Mouse (Mus musculus): Measurements from ENCODE around the gene Top3a. TPM values are rescaled to one million over a fixed set of nuclear protein-coding genes. Genes with fewer than 3 reads are reported as not detected.

The Top3a gene
- polyA plus RNA-seq, 1 experiment from 2014 or later: 15.7 TPM

DNA sequence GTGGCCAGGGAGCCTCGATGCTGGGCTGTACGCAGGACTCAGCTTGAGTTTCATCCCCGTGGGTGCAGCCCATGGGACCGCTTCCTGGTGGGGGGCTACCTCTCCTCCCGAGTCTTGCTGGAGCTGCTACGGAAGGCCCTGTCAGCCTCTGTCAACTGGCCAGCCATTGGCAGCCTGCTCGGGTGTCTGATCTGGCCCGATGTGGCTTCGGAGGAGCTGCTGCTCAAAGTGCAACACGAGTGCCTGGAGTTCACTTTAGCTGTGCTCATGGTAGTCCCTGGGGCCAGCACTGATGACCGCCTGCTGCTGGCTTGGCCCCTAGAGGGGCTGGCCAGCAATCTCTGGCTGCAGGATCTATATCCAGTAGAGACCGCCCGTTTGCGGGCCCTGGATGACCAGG, 45.9 kb downstream of the Top3a start:
- Histone ChIP-seq H3K4me1 (peaks cover 24% of the 10 kb centered on the region), H3K4me2 (replicated peaks) (no peak overlapping the region), H3K36me3 (peaks cover 29% of the 10 kb centered on the region), H3K9ac (no peak overlapping the region), H3K9me3 (replicated peaks) (no peaks in the 10 kb centered on the region), H3K27me3 (no peaks in the 10 kb centered on the region), H3K27ac (replicated peaks) (no peak overlapping the region), H3K4me3 (replicated peaks) (no peak overlapping the region)
- ATAC-seq (ENCODE audit: insufficient number of reproducible peaks, low FRiP score, low TSS enrichment, low read depth): no peak
- WGBS: 85% methylated on average over 14 of the region's 14 CpGs

DNA sequence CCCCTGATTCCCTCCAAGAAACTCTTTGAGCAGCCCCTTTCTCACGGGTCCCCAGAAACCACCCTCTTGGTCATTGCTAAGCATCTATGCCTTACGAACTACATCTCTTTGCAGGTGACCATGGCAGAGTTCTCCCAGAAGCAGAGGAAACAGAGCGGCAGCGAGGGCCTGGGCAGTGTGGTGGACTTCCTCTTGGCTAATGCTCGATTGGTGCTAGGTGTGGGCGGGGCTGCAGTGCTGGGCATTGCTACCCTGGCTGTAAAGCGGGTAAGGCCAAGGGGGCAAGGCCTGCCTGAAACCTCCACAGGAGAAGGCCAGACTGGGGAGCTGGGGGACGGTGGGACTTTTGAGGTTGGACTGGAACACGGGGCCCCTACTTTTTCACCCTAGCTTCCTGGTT, 47.0 kb downstream of the Top3a start:
- peaks cover 30% of the 10 kb centered on the region for H3K4me1 ChIP-seq
- no peak for ATAC-seq (ENCODE audit: insufficient number of reproducible peaks, low FRiP score, low TSS enrichment, low read depth)
- no peak overlapping the region for H3K4me3 ChIP-seq (replicated peaks)
- no peak overlapping the region for H3K9ac ChIP-seq
- H3K4me2 ChIP-seq (replicated peaks): no peak overlapping the region
- WGBS: 84% methylated on average over 9 of the region's 9 CpGs
- H3K27me3 ChIP-seq: no peaks in the 10 kb centered on the region
- no peak overlapping the region for H3K27ac ChIP-seq (replicated peaks)
- peaks cover 24% of the 10 kb centered on the region for H3K36me3 ChIP-seq
- H3K9me3 ChIP-seq (replicated peaks): no peaks in the 10 kb centered on the region

DNA sequence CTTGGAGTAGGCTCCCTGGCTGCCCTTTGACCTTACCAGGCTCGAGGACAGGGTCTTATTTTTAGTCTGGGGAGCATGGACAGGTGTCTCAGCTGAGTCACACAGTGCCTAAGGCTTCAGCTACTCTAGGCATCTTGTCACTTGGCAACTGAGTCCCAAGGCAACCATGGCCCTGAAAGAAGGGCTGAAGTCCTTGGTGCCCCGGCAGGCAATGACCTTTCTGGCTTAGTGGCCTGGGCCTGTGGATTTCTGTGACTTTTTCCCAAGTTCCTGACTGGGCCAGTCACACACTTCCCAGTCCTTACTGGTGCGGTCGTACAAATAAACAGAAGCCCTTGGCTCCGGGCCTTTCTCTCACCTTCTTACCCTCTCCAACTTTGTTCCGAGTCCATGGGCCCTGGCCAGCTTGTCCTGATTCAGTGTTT, 47.9 kb downstream of the Top3a start:
- no peak overlapping the region for H3K9ac ChIP-seq
- H3K27ac ChIP-seq (replicated peaks): no peak overlapping the region
- H3K9me3 ChIP-seq (replicated peaks): no peaks in the 10 kb centered on the region
- no peaks in the 10 kb centered on the region for H3K27me3 ChIP-seq
- H3K36me3 ChIP-seq: peaks cover 33% of the 10 kb centered on the region
- WGBS: 74% methylated on average over 6 of the region's 6 CpGs
- no peak for ATAC-seq (ENCODE audit: insufficient number of reproducible peaks, low FRiP score, low TSS enrichment, low read depth)
- H3K4me1 ChIP-seq: peaks cover 30% of the 10 kb centered on the region
- H3K4me2 ChIP-seq (replicated peaks): peak overlapping the region; percentile 77
- H3K4me3 ChIP-seq (replicated peaks): peak overlapping the region; percentile 94

DNA sequence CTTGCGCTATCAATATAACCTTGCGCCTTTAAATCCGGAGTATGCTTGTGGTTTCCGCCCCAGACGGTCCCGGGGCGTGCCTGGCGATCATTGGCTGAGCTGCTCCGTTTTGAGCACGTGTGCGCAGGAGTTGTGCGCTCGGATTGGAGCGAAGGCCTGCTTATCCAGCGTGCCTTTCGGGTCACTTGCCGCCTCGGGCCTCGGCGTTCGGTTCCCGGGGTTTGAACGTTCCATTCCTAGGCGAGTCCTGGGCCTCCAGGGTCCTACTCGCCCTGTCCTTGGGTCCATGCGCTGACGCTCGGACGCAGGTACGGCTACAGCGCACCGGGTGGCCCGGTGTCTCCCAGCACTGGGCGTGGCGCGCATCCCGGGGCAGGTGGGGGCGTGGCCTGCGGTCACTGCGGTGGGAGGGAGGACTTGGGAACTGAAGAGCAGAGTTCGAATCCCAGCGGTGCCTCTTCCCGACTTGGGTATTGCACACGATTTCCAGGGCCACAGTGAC, 48.9 kb downstream of the Top3a start, which contains the start of gene Mief2:
TSS of gene Mief2 (plus strand) at position 139 of the 502 bp plus-strand sequence.
- Histone ChIP-seq H3K36me3 (peaks cover 38% of the 10 kb centered on the region), H3K9ac (peak within 1 kb of the TSS; percentile 79), H3K4me3 (replicated peaks) (peak within 1 kb of the TSS; percentile 94), H3K9me3 (replicated peaks) (no peaks in the 10 kb centered on the region), H3K27ac (replicated peaks) (peak within 1 kb of the TSS; percentile 94), H3K4me1 (peaks cover 30% of the 10 kb centered on the region), H3K4me2 (replicated peaks) (peak within 1 kb of the TSS; percentile 77), H3K27me3 (no peaks in the 10 kb centered on the region)
- peak; percentile 90 for ATAC-seq (ENCODE audit: insufficient number of reproducible peaks, low FRiP score, low TSS enrichment, low read depth)
- WGBS: 3% methylated on average over 44 of the region's 44 CpGs

DNA sequence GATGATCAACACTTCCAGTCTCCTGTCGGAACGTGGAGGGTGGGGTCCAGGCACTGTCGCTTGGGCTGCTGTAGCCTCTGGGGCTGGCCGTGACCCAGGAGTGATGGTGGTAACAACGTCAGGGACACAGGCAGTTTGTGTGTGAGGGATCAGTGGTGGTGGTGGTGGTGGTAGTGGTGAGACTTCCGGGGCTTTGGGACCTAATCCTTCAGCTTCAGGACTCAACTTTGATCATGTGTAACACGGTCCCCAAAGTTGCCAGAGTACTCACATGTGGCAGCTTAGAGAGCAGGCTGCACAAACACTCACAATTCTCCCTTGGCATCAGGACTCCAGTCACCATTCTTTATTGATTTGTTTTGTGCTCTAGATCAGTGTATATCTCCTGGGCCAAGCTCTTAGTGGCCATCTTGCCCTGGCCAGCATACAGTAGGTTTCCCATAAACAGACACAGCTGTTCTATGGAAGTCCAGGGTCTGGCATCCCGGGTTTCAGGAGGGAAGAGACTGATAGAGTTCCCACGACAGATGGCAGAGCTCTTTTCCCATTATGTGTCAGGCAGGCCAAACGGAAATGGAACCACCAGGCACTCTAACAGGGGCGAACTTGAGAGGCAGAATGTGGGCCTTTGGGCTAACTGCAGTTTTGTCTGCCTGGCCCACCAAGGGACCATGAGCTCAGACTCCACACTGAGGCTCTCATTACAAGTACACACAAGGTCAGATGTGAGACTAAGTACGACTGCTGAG, 49.6 kb downstream of the Top3a start:
- H3K9me3 ChIP-seq (replicated peaks): no peaks in the 10 kb centered on the region
- H3K9ac ChIP-seq: peak overlapping the region; percentile 79
- H3K36me3 ChIP-seq: peaks cover 42% of the 10 kb centered on the region
- H3K4me2 ChIP-seq (replicated peaks): peak overlapping the region; percentile 77
- peak overlapping the region; percentile 94 for H3K27ac ChIP-seq (replicated peaks)
- no peaks in the 10 kb centered on the region for H3K27me3 ChIP-seq
- H3K4me3 ChIP-seq (replicated peaks): peak overlapping the region; percentile 94
- peaks cover 30% of the 10 kb centered on the region for H3K4me1 ChIP-seq
- peak; percentile 1 for ATAC-seq (ENCODE audit: insufficient number of reproducible peaks, low FRiP score, low TSS enrichment, low read depth)
- 2% methylated on average over 12 of the region's 12 CpGs for WGBS

DNA sequence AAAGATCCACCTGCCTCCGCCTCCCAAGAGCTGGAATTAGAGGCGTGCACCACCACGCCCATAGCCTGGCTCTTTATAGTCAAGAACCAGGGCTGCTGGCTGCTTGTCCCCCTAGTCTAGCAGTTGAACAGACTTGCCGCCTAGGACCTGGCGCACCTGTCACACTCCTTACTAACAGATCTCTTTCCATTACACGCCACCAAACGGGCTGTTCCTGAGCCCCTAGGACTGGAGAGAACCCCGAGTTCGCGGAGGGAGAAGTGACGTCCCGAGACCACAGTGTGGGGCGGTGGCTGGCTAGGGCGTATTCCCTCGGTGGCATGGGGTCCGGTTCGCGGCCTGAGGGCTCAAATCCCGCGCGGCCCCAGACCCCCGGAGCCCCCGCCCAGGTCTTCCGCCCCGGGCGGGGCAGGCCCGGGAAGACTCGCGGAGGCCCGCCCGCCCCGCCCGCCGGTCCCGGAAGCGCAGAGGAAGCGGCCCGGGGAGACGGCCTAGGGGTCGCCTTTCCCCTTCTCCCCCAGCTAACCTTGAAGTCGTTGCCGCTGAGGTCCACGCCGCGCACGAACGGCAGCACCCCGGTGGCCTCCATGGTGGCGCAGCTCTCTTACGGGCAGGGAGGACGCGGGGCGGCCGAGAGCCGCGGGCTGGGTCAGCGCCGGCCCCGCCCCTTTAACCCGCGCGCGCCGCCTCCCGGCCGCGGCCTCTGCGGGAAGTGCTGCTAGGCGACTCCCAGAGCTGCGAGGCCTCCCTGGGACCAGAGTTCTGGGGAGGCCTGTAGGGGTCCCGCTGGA, 50.4 kb downstream of the Top3a start, which contains the start of gene Flii:
TSS of gene Flii (minus strand) at position 663 of the 791 bp plus-strand sequence.
- WGBS: under 1% methylated on average over 69 of the region's 71 CpGs
- no peaks in the 10 kb centered on the region for H3K27me3 ChIP-seq

DNA sequence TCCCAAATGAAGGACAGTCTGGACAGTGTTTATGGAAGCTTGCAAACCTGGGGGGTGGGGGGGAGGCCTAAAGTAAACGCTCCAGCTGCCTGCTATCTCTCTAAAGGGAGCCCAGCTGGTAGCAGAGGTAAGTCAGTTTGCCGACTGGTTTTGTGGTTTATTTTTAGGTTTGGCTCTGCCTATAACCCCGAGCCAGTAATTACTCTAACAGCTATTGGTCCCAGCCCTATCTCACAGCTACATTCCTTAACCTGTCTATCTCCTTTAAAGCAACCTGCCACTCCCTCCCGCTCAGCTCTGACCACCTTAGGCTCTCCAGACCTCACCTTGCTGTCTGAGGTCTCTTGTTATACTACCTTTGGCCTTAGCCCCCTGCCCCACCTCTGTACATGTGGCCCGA, 57.9 kb downstream of the Top3a start:
- H3K4me1 ChIP-seq: no peaks in the 10 kb centered on the region
- WGBS: 77% methylated on average over 5 of the region's 5 CpGs

More for the DNA sequence above, 50.4 kb downstream of the Top3a start, which contains the start of gene Flii:
- Histone ChIP-seq H3K4me1 (peaks cover 30% of the 10 kb centered on the region), H3K9me3 (replicated peaks) (no peaks in the 10 kb centered on the region), H3K4me3 (replicated peaks) (peak within 1 kb of the TSS; percentile 94), H3K9ac (peak within 1 kb of the TSS; percentile 79), H3K27ac (replicated peaks) (peak within 1 kb of the TSS; percentile 94), H3K4me2 (replicated peaks) (peak within 1 kb of the TSS; percentile 77), H3K36me3 (peaks cover 48% of the 10 kb centered on the region)
- ATAC-seq (ENCODE audit: insufficient number of reproducible peaks, low FRiP score, low TSS enrichment, low read depth): peak; percentile 75

DNA sequence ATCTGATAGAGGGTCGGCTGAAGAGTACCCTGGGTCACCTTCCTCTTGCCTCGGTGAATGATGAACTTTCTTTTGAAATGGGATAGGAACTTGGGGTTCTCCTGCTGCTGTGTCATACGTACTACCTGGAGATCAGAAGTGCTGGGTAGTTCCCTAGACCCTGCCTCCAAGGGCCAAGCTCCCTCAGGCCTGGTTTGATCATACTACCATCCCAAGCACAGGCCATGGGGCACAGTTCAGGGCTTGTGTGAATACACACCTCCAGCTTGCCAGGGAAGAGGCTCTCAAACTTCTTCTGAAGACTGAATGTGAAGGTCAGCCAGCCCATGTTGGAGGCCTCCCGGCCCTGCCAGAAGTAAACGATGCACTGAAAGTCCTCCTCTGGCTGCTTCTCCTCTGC, 61.3 kb downstream of the Top3a start:
- Histone ChIP-seq H3K9me3 (replicated peaks) (no peaks in the 10 kb centered on the region), H3K27me3 (no peaks in the 10 kb centered on the region), H3K4me3 (replicated peaks) (no peak overlapping the region), H3K9ac (no peak overlapping the region), H3K27ac (replicated peaks) (no peak overlapping the region), H3K4me1 (no peaks in the 10 kb centered on the region), H3K4me2 (replicated peaks) (no peak overlapping the region), H3K36me3 (peaks cover 99% of the 10 kb centered on the region)
- ATAC-seq (ENCODE audit: insufficient number of reproducible peaks, low FRiP score, low TSS enrichment, low read depth): no peak
- WGBS: 90% methylated on average over 5 of the region's 5 CpGs

More for the DNA sequence above, 57.9 kb downstream of the Top3a start:
- H3K27ac ChIP-seq (replicated peaks): no peak overlapping the region
- H3K36me3 ChIP-seq: peaks cover 99% of the 10 kb centered on the region
- H3K4me3 ChIP-seq (replicated peaks): no peak overlapping the region
- H3K9me3 ChIP-seq (replicated peaks): no peaks in the 10 kb centered on the region
- no peak for ATAC-seq (ENCODE audit: insufficient number of reproducible peaks, low FRiP score, low TSS enrichment, low read depth)
- H3K27me3 ChIP-seq: no peaks in the 10 kb centered on the region
- H3K4me2 ChIP-seq (replicated peaks): no peak overlapping the region
- H3K9ac ChIP-seq: no peak overlapping the region

DNA sequence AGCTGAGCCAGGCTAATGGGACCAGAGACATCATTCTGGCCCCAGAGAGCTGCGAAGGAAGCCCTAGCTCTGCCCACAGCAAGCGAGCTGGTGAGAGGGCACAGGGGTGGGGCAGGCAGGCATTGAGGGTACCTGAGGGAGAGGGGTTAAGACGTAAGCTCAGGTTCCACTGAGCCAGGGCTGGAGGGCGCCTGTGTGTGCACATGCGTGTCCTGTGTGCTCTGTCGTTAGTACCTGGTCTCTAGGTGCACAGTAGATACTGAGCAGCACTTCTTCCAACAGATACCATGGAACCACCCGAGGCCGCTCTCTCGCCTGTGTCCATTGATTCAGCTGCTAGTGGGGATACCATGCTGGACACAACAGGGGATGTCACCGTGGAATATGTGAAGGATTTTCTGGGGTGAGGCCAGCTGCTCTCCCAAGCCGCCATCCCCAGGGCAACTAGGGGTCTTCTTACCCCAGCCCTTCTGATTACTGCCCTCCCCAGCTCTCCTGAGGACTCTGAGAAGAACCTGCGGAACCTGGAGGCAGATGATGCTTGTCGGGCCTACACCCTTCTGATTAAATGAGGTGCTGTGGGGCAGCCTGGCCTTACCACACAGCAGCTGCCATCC, 64.4 kb downstream of the Top3a start:
- ATAC-seq (ENCODE audit: insufficient number of reproducible peaks, low FRiP score, low TSS enrichment, low read depth): no peak
- no peak overlapping the region for H3K9ac ChIP-seq

DNA sequence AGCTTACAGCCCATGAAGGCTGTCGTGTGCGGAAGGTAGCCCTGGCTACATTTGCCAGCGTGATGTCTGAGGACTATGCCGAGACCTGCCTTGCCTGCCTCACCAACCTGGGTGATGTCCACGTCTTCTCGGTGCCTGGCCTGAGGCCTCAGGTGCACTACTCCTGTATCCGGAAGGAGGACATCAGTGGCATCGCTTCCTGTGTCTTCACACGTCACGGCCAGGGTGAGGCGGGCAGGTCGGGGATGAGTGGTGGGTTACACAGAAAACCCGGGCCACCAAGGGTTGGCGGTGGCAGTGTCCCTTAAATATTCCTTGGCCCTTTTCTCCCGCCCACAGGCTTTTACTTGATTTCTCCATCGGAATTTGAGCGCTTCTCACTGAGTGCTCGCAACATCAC, 65.1 kb downstream of the Top3a start:
- H3K27ac ChIP-seq (replicated peaks): no peak overlapping the region
- WGBS: 89% methylated on average over 18 of the region's 18 CpGs
- no peak overlapping the region for H3K9ac ChIP-seq
- ATAC-seq (ENCODE audit: insufficient number of reproducible peaks, low FRiP score, low TSS enrichment, low read depth): no peak
- H3K36me3 ChIP-seq: peaks cover 100% of the 10 kb centered on the region
- H3K9me3 ChIP-seq (replicated peaks): no peaks in the 10 kb centered on the region
- no peak overlapping the region for H3K4me2 ChIP-seq (replicated peaks)
- H3K27me3 ChIP-seq: no peaks in the 10 kb centered on the region
- 0 out of 2 replicates have a peak, but pooled peaks cover 5% of the 10 kb centered on the region for H3K4me1 ChIP-seq
- no peak overlapping the region for H3K4me3 ChIP-seq (replicated peaks)

More for the DNA sequence above, 64.4 kb downstream of the Top3a start:
- no peak overlapping the region for H3K27ac ChIP-seq (replicated peaks)
- H3K27me3 ChIP-seq: no peaks in the 10 kb centered on the region
- no peak overlapping the region for H3K4me2 ChIP-seq (replicated peaks)
- H3K4me3 ChIP-seq (replicated peaks): no peak overlapping the region
- no peaks in the 10 kb centered on the region for H3K9me3 ChIP-seq (replicated peaks)
- no peaks in the 10 kb centered on the region for H3K4me1 ChIP-seq
- peaks cover 99% of the 10 kb centered on the region for H3K36me3 ChIP-seq
- 94% methylated on average over 13 of the region's 13 CpGs for WGBS

DNA sequence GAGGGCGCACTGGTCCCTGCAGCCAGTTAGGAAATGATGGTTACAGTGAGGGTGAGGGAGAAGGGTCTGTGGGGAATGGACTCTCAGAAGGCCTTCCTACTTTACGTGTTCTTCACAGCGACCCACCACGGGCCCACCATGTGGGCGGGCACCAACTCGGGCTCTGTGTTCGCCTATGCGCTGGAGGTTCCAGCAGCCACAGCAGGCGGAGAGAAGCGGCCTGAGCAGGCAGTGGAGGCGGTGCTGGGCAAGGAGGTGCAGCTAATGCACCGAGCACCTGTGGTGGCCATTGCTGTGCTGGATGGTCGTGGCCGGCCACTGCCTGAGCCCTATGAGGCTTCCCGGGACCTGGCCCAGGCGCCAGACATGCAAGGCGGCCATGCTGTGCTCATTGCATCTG, 65.9 kb downstream of the Top3a start:
- H3K4me1 ChIP-seq: 0 out of 2 replicates have a peak, but pooled peaks cover 5% of the 10 kb centered on the region
- peaks cover 100% of the 10 kb centered on the region for H3K36me3 ChIP-seq
- H3K9ac ChIP-seq: no peak overlapping the region
- no peaks in the 10 kb centered on the region for H3K9me3 ChIP-seq (replicated peaks)
- 92% methylated on average over 17 of the region's 17 CpGs for WGBS
- H3K27ac ChIP-seq (replicated peaks): no peak overlapping the region
- H3K4me3 ChIP-seq (replicated peaks): no peak overlapping the region
- no peak overlapping the region for H3K4me2 ChIP-seq (replicated peaks)
- ATAC-seq (ENCODE audit: insufficient number of reproducible peaks, low FRiP score, low TSS enrichment, low read depth): no peak
- no peaks in the 10 kb centered on the region for H3K27me3 ChIP-seq
